Mouse (Mus musculus): ENCODE results near the gene H2-Q1. TPM values are rescaled to one million over a fixed set of nuclear protein-coding genes. Genes with fewer than 3 reads are reported as not detected.

H2-Q1 gene
- polyA plus RNA-seq (2012; ENCODE audit: low replicate concordance), result 21.1 and 21.9 TPM in 2 replicates

DNA sequence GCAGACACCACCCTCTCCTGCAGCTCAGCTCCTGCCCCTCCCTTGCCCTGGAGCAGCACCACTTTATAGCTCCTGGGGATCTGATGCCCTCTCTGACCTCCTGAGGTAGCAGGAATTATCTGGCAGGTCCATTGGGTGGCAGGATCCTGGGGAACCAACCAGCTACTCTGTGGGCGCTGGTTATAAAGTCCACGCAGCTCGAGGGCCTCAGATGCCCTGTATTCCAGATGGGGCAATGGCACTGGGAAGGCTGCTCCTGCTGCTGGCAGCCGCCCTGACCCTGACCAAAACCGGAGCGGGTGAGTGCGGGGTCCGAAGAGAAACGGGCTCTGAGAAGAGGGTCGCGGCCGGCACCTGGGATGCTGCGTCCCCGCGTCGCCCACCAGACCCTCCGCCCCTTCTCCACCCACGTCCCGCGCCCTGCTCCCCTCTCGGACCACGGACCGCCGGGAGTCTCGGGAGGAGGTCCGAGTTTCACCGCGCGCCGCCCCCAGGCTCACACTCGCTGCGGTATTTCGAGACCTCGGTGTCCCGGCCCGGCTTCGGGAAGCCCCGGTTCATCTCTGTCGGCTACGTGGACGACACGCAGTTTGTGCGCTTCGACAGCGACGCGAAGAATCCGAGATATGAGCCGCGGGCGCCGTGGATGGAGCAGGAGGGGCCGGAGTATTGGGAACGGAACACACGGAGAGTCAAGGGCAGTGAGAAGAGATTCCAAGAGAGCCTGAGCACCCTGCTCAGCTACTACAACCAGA, at the start of gene H2-Q1:
Gene H2-Q1 (plus strand): TSS at position 79 of the 755 bp plus-strand sequence.

DNA sequence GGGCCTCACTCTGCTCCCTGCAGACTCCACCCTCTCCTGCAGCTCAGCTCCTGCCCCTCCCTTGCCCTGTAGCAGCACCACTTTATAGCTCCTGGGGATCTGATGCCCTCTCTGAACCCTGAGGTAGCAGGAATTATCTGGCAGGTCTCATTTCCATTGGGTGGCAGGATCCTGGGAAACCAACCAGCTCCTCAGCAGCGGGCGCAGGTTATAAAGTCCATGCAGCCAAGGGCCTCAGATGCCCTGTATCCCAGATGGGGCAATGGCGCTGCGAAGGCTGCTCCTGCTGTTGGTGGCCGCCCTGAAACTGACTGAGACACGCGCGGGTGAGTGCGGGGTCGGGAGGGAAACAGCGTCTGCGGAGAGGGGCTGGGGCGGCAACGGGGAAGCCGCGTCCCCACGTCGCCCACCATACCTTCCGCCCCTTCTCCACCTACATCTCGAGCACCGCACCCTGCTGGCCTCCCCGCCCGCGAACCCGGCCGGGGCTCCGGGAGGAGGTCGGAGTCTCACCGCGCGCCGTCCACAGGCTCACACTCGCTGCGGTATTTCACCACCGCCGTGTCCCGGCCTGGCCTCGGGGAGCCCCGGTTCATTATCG, 22.0 kb downstream of the H2-Q1 start, which contains the start of gene H2-Q2:
Gene H2-Q2 (plus strand): TSS at position 172 of the 601 bp plus-strand sequence.

Other genes with a start within 250 kb of the H2-Q1 start
- gene Ly6g6e, start 243.5 kb upstream of the H2-Q1 start, polyA plus RNA-seq (2012; ENCODE audit: low replicate concordance), result not detected in 2 replicates
- not detected in 2 replicates for gene Ly6g6d, start 242.3 kb upstream of the H2-Q1 start, polyA plus RNA-seq (2012; ENCODE audit: low replicate concordance)
- gene Ly6g6f, start 234.8 kb upstream of the H2-Q1 start, polyA plus RNA-seq (2012; ENCODE audit: low replicate concordance), result not detected in 2 replicates
- 115 and 170 TPM in 2 replicates for gene Abhd16a, start 231.1 kb upstream of the H2-Q1 start, polyA plus RNA-seq (2012; ENCODE audit: low replicate concordance)
- not detected in 2 replicates for gene Ly6g5c, start 212.1 kb upstream of the H2-Q1 start, polyA plus RNA-seq (2012; ENCODE audit: low replicate concordance)
- 0.24 and 0.66 TPM in 2 replicates for gene Ly6g5b, start 205.0 kb upstream of the H2-Q1 start, polyA plus RNA-seq (2012; ENCODE audit: low replicate concordance)
- gene Gpank1, start 198.9 kb upstream of the H2-Q1 start, polyA plus RNA-seq (2012; ENCODE audit: low replicate concordance), result 76.2 and 161 TPM in 2 replicates
- 50.0 and 73.9 TPM in 2 replicates for gene Csnk2b, start 198.4 kb upstream of the H2-Q1 start, polyA plus RNA-seq (2012; ENCODE audit: low replicate concordance)
- gene D17H6S53E, start 194.0 kb upstream of the H2-Q1 start, polyA plus RNA-seq (2012; ENCODE audit: low replicate concordance), result 21.2 and 21.9 TPM in 2 replicates
- gene Apom, start 188.4 kb upstream of the H2-Q1 start, polyA plus RNA-seq (2012; ENCODE audit: low replicate concordance), result 0.18 and 0.28 TPM in 2 replicates
- 414 and 841 TPM in 2 replicates for gene Bag6, start 185.2 kb upstream of the H2-Q1 start, polyA plus RNA-seq (2012; ENCODE audit: low replicate concordance)
- 1,121 and 1,280 TPM in 2 replicates for gene Prrc2a, start 155.5 kb upstream of the H2-Q1 start, polyA plus RNA-seq (2012; ENCODE audit: low replicate concordance)
- gene Aif1, start 144.3 kb upstream of the H2-Q1 start, polyA plus RNA-seq (2012; ENCODE audit: low replicate concordance), result 7.8 and 19.1 TPM in 2 replicates
- 28.4 and 125 TPM in 2 replicates for gene Lst1, start 132.0 kb upstream of the H2-Q1 start, polyA plus RNA-seq (2012; ENCODE audit: low replicate concordance)
- gene Ltb, start 126.0 kb upstream of the H2-Q1 start, polyA plus RNA-seq (2012; ENCODE audit: low replicate concordance), result 883 and 1,534 TPM in 2 replicates
- gene Tnf, start 118.4 kb upstream of the H2-Q1 start, polyA plus RNA-seq (2012; ENCODE audit: low replicate concordance), result 8.2 and 10.3 TPM in 2 replicates
- gene Lta, start 115.1 kb upstream of the H2-Q1 start, polyA plus RNA-seq (2012; ENCODE audit: low replicate concordance), result 20.2 and 29.6 TPM in 2 replicates
- not detected in 2 replicates for gene Gm16181, start 99.6 kb upstream of the H2-Q1 start, polyA plus RNA-seq (2012; ENCODE audit: low replicate concordance)
- gene Atp6v1g2, start 86.7 kb upstream of the H2-Q1 start, polyA plus RNA-seq (2012; ENCODE audit: low replicate concordance), result 2.8 and 6.8 TPM in 2 replicates
- 35.2 and 66.9 TPM in 2 replicates for gene Nfkbil1, start 84.6 kb upstream of the H2-Q1 start, polyA plus RNA-seq (2012; ENCODE audit: low replicate concordance)
- 174 and 194 TPM in 2 replicates for gene Ddx39b, start 78.7 kb upstream of the H2-Q1 start, polyA plus RNA-seq (2012; ENCODE audit: low replicate concordance)
- 496 and 1,202 TPM in 2 replicates for gene H2-D1, start 57.7 kb upstream of the H2-Q1 start, polyA plus RNA-seq (2012; ENCODE audit: low replicate concordance)
- gene H2-Q2, start 21.8 kb downstream of the H2-Q1 start, polyA plus RNA-seq (2012; ENCODE audit: low replicate concordance), result 3.7 and 12.2 TPM in 2 replicates
- gene H2-Q4, start 59.2 kb downstream of the H2-Q1 start, polyA plus RNA-seq (2012; ENCODE audit: low replicate concordance), result 331 and 730 TPM in 2 replicates
- gene H2-Q6, start 104.4 kb downstream of the H2-Q1 start, polyA plus RNA-seq (2012; ENCODE audit: low replicate concordance), result 245 and 559 TPM in 2 replicates
- 90.4 and 146 TPM in 2 replicates for gene H2-Q7, start 118.8 kb downstream of the H2-Q1 start, polyA plus RNA-seq (2012; ENCODE audit: low replicate concordance)
- gene H2-Q10, start 149.7 kb downstream of the H2-Q1 start, polyA plus RNA-seq (2012; ENCODE audit: low replicate concordance), result 8.2 and 27.0 TPM in 2 replicates
- not detected in 2 replicates for gene Pou5f1, start 185.6 kb downstream of the H2-Q1 start, polyA plus RNA-seq (2012; ENCODE audit: low replicate concordance)
- 21.6 and 39.6 TPM in 2 replicates for gene Tcf19, start 196.4 kb downstream of the H2-Q1 start, polyA plus RNA-seq (2012; ENCODE audit: low replicate concordance)
- gene Cchcr1, start 196.7 kb downstream of the H2-Q1 start, polyA plus RNA-seq (2012; ENCODE audit: low replicate concordance), result 6.7 and 8.3 TPM in 2 replicates
- not detected in 2 replicates for gene Psors1c2, start 212.8 kb downstream of the H2-Q1 start, polyA plus RNA-seq (2012; ENCODE audit: low replicate concordance)
- gene Cdsn, start 231.7 kb downstream of the H2-Q1 start, polyA plus RNA-seq (2012; ENCODE audit: low replicate concordance), result 0.04 and 0.15 TPM in 2 replicates
- gene 2300002M23Rik, start 247.0 kb downstream of the H2-Q1 start, polyA plus RNA-seq (2012; ENCODE audit: low replicate concordance), result 0.59 TPM in 1 of 2 replicates, not detected in the other